Mouse (Mus musculus) activated CD4-positive, CD25-positive, alpha-beta regulatory T cell, adult 4 months (primary cell): ENCODE measurements around the gene Tmem106c. TPM values are rescaled to one million over a fixed set of nuclear protein-coding genes. Genes with fewer than 3 reads are reported as not detected.

Experiments
- ATAC-seq: one replicate; pipeline ENCODE4 v1.8.0; 2017
- polyA plus RNA-seq, 2 experiments: library from polyadenylated mRNA; unstranded; fragments of 100-300 nt; shearing (Covaris generic); gene quantifications; one replicate each; pipeline ENCODE4 v1.2.1; 2017

Tmem106c gene
- polyA plus RNA-seq, 2 experiments from 2014 or later = 23.5 to 25.5 TPM

DNA sequence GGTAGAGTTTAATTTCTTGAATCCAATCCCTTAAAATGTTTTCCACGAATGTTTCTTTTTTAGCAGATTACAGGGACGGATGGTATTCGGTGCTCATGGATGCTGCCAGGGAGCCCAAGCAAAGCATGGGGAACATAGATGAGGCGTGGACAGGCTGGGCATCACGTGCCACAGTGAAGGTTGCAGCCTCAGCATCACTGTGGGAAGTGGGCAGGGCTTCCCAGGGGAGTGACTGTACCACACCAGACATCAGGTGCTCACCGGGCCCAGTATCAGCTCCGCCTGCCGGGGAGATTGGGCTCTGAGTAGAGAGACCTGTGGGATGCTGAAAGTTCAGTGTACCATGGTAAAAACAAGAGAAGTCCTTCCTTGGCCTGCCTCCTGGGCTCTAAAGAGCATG lies 9.3 kb upstream of the Tmem106c start:
- no peak for ATAC-seq

DNA sequence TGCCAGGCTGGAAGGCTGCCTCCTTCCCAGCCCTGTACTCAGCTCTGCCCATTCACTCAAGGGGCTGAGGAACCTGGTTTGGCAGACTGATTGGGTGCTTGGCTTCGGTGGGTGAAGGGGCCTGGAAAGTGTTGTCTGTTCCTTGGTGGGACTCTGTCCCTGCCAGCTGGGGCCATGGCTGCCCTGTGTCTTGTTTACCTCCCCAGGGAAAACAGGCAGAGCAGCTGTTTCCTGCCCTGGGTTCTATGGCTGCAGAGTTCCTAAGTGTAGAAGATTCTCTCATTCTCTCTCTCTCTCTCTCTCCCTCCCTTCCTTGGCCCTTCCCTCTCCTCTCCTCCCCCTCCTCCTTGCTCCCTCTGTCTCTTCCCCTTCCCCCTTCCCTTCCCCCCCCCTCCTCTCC lies 8.7 kb upstream of the Tmem106c start:
- no peak for ATAC-seq

- no peak for ATAC-seq
These were observed 8.3 kb upstream of the Tmem106c start for GRCm38 (mm10) chr15:97955742-97956141.

DNA sequence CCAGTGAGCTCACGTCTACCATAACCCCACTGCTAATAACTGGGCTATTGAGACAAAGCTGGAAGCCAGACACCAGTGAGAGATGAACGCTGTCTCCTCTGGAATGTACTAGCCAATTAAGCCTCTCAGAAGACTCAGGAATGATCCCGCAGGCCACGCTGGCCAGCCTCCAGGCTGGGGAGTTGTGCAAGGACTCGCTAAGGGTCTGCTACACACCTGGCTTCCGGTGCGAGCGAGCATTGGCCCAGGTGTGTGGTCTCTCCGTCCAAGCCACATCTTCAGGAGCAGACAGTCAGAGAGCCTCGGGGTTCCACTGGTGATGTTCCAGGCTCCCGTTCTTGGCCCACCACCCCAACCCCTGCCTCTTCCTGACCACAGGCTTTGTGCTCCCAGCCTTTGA lies 7.6 kb upstream of the Tmem106c start:
- ATAC-seq = no peak

DNA sequence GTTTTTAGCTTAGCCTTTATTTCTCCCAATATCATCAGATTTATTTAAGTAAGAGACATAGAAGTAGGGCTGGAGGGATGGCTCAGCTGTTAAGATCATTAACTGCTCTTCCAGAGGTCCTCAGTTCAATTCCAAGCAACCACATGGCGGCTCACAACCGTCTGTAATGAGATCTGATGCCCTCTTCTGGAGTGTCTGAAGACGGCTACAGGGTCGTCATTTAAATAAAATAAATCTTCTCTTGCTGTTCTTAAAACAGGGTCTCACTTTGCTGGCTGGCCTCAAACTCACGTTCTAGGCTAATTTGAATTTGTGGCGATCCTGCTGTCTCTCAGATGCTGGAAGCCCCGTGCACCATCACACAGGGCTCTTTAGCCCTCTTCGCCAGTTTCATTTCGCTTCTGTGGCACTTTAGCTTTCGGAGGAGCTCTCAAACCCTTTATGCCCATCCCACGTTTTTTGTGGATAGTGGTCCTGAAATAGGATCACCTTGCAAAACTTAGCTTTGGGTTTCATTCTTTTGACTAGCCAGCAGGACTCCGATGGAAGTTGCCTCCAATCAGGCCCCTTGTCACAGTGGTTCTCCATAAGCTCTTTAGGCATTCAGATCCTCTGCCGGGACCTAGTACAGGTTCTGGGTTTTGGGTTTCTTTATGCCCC lies 541 bp upstream of the Tmem106c start:
- ATAC-seq = peak; percentile 20

- no peak for ATAC-seq
These were observed 812 bp downstream of the Tmem106c start for GRCm38 (mm10) chr15:97964836-97965187.

DNA sequence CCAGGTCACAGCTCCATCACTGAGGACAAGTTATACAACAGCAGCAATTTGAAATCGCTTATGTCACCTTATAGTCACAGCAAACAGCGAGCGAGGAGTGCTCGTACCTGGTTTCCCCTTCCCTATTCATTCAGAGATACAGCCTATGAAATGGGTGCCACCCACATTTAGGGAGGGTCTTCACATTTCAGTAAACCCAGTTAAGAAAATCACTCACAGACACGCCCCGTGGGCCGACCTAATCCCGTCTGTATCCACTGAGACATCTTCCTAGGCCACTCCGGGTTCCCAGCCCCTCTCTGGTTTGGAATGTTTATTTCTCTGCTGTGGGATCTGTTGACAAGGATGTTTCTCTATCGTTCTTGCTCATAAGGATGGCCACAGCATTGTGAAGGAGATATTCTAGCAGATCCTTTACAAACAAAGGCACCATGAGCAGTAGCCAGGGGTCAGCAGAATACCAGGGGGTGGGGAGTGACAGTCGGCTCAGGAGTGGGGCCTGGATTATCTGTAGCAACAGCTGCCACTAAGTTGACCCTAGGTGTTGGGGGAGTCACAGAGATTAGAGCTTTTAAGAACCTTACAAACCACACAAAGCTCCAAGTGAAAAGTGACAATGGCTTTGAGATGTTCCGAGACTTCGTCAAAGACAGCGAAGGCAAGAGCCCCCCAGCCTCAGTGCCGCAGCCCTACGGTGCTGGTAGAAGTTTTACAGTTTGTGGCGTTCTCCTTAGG lies 1.5 kb downstream of the Tmem106c start:
- ATAC-seq = no peak

DNA sequence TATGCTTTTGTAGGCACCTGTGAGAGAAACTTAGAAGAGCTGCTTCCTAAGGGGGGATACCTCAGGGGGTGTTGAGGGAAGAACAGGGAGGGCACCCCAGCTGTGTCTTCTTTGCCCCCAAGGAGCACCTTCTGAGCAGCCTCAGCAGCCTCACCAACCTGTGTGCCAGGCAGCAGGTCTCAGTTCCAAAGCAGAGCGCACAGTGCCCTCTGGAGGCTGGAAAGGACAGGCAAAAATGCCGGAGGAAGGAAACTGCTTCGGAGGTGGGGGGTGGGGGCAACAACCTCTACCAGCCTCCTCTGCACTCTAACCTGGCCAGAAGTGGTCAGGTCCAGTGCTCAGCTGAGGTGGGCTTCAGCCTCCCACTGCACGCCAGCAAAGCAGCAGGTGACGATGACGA lies 6.3 kb downstream of the Tmem106c start:
- ATAC-seq = no peak

DNA sequence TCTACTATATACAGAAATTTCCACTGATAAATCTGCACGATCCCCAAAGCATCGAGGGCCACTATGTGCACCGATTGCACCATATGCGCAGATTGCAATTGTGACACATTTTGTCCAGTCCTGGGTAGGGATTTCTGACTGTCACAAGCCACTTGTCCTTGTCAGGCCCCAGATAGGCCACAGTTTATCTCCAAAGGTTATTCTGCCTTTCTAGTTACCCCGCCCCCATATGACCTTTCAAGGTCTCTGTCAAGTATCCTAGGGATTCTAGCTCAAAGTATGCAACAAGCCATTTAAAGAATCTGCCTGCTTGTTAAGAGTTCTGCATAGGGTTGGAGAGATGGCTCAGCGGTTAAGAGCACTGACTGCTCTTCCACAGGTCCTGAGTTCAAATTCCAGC lies 8.6 kb downstream of the Tmem106c start:
- ATAC-seq = no peak

DNA sequence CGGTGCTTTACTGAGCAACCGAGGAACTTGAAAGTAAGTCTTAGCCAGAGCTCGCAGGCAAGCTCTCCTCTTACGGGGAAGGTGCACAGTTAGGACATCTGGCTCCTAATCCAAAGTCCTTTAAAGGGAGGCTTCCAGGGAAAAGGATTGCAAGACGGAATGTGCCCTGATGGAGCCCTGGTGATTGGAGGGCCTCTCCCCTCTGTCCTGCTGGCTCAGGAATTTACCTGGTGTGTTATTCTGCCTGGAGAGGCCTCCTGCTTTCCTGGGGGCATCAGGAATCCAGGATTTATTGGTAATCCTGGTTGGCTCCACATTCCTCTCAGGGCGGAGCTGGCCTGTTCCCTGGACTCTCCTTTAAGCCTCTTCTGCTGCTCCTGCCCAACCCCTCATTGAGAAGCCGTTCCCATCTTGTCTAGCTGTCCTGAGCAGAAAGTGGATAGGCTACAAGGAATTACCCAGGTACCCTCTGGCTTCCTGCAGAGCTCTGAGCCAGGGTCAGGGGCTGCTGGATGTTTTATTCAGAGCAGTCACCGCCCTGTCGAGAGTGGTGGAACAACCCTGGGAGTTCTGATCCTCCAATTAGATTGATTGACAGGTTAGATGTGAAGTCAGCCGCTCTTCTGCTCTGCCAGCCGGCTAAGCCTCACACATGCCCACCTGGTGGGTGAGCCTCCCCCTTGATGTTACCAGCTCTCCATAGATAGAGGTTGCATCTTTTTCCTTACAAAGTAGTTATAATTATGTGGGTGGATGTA lies 9.4 kb downstream of the Tmem106c start:
- no peak for ATAC-seq

- ATAC-seq = no peak
These were observed 17.6 kb downstream of the Tmem106c start for GRCm38 (mm10) chr15:97981560-97981959.

- ATAC-seq = no peak
These were observed 25.5 kb downstream of the Tmem106c start for GRCm38 (mm10) chr15:97989544-97989943.

DNA sequence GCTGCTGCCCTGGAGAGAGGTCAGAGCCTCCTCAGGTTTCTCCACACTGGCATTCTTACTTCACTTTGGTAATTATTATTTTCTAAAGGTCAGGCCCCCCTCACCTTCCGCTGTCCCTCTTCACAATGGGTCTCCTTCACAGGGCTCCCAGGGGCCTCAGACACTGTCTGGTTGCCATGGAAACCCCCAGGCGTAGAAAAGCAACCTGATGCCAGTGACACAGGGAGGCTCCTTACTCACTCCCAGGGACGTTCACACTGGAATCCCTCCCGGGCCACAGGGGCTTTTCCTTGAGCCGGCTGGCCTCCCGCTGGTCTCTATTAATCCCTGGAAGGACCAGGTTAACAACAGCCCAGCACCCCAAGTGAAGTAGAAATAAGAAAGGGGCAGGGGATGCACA lies 26.1 kb downstream of the Tmem106c start:
- no peak for ATAC-seq

- no peak for ATAC-seq
These were observed 26.7 kb downstream of the Tmem106c start for GRCm38 (mm10) chr15:97990721-97991120.

DNA sequence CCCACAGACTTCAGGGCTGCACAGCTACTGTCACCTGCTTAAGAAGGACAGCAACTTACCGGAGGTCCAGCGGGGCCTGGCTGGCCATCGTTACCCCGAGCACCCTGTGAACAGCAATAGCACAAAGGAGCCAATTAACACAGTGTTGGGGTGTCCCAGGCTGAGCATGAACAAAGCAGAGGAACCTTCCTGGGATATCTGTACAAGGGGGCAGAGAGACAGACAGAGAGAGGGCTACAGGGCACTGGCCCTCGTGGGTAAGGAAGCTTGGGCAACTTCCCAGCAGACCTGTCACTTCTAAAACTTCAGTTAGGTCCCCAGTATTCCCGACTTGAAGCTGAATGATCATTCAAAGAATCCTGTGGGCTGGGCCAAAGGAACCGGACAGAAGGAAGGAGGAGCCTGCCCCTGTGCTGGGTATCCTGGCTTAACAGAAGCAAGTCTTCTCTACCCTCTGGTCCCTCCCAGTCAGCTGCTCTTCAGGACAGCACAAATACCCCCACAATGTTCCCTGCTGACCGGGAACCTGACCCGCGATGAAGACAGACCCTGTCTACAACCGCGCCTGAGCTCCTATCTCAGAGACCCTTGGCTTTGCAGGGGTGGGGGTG lies 27.4 kb downstream of the Tmem106c start:
- ATAC-seq = no peak

DNA sequence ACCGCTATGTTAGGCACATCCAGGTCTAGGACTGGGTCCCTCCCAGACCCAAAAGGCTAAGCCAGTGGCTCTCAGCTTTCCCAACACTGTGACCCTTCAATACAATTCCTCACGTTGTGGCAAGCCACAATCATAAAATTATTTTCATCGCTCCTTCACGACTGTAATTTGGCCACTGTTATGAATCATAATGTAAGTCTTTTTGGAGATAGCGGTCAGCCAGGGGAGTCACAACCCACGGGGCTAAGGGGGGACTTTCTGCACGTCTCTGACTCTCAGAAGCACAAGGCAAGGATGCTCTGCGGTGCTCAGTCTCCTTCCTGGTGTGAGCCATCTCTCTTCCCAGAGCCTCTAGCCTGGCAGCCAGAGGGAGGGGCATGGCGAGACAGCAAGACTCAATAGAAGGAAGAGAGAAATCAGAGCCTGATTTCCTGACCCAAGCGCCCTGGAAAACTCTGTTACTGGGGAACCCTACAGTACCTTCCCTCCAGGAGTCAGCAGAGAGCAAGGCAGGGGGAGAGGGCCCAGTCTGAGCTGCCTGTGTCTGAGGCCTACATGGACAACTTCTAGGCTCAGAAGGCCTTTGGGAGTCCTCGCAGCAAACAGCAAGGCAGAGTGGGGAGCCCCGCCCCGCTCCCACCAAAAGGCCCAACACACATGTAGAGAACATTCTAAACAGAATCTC lies 28.2 kb downstream of the Tmem106c start:
- ATAC-seq = no peak

DNA sequence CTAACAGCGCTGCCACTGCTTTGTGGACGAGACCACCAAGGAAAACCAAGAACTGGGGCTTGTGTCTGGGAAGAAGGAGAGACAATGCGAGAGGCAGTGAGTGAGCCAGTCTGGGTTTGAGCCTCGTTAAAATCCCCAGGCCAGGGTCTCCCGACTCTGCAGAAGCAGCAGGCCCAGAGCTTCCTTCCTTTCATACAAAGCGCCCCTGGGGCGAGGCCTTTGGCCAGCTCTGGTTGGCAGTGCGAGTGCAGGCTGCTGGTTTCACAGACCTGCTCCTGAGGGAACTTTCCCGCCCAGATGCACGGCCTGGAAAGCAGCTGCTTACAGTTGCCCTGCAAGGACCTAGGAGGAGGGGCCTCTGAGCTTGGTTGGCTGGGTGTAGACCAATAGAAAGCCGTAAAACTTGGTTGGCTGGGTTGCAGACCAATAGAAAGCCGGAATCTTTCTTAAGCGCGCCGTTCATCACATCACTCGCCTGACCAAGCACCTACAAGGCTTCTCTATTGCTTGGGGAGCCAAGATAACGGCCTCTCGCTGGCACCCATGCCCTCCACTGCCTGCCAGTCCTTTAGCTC lies 28.8 kb downstream of the Tmem106c start:
- ATAC-seq = peak; percentile 85

- no peak for ATAC-seq
These were observed 32.8 kb downstream of the Tmem106c start for GRCm38 (mm10) chr15:97996716-97997256.

GRCm38 (mm10) chr15:97999546-97999945 lies 35.5 kb downstream of the Tmem106c start:
- ATAC-seq = no peak

DNA sequence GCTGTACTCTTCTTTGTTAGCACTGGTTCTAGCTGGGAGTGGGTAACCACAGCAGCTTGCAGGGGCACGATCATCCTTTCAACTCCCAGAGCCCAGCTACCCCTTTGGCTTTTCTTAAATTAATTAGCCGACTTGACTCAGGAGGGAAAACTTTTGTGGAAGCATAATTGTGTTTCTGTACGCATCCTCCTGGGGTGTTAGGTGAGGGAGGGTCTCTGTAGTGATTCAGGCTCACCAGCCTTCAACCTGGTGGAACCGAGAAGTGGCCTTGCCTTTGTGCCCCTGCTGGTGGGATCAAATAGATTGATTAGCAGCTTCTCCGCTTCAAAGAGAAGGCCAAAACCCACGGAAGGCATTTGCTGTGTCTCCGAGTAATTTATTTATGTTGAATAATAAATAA lies 36.0 kb downstream of the Tmem106c start:
- no peak for ATAC-seq

DNA sequence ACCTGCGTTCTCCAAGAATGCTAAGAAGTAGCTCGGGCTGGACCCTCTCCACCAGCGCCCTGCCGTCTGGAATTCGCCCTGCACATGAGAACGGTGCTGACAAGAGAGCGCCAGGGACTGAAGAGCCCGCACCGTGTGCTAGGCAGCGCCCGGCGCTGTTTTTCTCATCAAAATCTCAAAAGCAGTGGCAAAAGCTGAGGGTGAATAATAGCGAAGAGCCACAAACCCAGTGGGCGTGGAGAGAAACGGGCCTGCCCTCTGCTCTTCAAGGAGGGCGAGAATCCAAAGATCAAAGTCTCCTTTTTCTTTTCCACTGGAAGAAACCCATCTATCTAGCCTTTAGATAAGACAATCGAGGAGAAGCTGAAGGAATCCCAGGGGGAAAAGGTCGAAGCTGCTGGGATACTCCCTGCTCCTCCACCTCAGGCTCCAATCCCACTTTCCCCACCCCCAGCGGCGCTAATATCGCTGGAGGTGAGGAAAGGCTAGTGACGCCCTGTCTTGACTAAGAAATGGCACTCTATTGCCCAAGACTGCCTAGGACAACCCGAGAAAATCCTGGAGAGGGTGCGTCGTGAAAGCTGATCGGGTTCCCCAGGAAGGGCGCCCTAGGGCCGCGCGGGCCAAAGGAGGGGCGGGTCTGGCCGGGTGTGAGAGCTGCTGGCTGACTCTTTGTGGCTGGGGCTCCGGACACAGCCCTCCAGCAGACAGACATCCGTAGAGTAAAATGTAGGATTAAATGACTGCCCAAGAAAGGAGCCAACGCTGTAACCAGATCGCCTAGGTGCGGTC lies 37.5 kb downstream of the Tmem106c start:
- ATAC-seq = no peak
